Mouse (Mus musculus): ENCODE measurements at regions not wholly inside any gene's neighbourhood (a gene's known extent, or its start where the extent isn't known, plus 50 kb on each side); places are given as distances from the start of the nearest gene placed in this dataset.
"Not testable (repeated sequence)": the region's sequence is repeated elsewhere in the genome, so short reads cannot be mapped to it uniquely, and the experiment has no call there.

DNA sequence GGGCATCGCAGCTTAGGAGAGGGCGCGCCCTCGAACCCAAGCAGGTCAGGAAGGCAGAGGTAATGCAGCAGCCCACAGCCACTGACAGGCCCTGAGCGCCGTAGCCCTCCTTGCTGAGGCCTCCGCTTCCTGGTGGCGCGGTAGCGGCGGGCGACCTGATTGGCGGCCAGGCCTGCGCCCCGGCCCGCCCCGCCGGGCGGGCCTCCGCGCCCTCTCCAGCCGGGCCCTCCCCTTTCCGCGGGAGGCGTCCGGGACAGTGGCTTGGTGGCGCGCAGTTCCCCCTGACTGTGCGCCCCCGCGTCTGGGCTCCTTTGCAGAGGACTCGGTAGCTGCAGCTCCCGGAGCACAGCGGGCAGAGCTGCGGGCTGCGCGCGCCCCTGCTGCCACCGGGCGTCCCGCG, 242.1 kb downstream of the Gm21863 start:
- DNase-seq, result not testable (repeated sequence)

DNA sequence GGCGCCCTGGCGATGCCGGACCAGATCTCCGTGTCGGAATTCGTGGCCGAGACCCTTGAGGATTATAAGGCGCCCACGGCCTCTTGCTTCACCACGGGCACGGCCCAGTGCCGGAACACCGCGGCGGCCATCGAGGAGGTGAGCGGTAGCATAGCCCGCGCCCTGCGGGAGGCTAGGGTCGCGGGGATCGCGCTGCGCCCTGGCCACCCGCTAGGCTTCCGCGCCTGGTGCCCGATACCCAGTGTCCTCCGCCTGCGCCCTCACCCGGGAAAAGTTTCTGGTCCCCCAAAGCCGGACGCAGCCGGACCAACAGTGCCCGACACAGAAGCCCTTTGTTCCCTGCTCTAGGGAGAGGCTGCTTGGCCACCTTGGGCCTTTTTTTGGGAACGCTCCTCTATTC, 242.6 kb downstream of the Gm21863 start:
- not testable (repeated sequence) for DNase-seq

DNA sequence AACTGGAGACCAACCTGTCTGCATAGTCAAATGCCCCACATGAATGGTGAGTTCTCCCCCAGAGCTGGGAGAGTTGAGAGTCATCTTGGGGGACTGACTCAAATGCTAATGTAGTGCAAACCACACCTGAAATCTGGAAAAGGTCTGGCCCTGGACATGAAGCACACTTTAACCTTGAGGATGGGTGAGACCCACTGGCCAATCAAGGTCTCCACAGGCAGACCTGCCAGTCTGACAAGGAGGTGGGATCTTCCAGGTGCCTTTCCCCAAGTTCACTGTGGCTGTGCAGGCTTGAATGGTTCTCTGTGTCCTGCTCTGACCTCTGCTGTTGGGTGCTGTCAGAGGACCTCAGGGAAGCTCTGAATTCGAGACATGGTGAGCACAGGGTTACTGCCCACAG, 269.6 kb downstream of the Gm21863 start:
- DNase-seq, result not testable (repeated sequence)

DNA sequence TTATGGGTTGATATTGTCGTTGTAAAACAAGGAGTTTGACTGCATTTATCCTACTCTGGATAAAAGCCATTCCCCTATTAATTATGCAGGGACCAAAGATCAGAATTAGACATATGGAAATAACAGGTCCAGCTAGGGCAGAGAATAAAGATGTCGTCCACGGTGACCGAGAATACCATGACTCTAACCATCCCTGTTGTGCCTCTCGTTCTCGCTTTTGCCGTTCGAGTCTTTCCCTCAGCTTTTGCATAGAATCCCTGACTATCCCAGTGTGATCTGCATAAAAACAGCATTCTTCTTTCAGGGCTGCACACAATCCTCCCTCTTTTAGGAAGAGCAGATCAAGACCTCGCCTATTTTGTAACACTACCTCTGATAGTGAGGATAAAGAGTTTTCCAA, 272.5 kb downstream of the Gm21863 start:
- not testable (repeated sequence) for DNase-seq

DNA sequence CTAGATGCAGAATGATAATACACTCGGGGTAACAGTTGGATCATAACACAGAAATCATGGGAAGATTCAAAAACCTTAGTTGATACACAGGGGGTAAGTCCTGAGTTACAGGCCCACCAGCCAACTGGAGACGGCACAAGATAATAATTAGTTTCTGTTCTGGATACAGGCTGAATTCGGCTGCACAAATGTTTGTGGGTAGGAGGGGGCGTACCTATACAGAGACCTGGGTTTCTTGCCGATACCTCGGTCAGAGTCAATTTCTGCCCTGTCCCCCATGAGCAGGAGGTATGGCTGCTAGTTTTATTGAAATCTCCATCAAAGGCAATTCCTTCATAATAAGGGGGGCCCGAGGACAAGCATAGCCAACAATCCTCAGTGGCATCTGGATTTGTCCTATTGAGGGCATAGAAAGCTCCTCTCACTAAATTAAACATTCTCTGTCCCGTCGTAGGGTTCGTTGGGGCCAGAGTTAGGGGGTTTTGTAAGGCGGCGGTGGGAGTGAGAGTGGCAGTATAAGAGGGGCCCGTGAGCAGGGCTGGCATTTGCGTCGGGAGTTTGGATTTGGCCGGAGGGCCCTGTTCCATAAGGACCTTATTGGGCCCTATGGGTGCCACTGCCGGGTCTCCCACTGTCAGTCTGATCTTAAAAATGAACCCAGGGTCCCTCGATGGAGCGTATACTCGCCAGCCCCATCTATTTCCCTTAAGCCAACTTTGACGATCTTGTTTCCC, 273.3 kb downstream of the Gm21863 start:
- not testable (repeated sequence) for DNase-seq

DNA sequence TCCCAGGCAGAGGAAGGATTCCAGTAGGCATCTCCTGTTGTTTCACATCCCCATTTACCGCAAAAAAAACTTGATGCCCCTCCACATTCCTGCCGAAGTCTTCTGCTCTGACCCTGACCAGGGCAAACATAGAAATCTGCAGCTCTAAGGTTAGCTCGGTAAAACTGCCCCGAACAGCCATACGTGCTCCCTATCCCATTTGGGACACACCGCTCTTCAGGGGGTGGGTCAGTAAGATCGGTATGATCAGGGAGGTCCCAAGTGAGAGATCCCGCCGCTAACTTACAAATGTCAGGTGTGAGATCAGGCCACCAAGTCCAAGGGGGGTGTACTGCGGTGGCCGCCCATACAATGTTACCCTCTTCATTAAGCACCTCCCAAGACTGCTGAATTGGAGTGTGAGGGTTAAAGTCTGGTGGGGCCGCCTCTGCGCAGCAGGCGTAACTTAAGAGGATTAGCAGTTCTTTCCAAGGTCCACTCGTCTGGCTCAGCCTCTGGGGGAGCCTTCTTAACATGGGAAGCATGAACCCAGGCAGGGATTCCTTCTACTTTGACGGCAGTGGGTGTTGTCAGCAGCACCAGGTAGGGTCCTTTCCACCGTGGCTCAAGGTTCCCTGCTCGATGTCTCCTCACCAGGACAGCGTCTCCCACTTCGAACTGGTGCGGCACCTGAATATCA, 274.2 kb downstream of the Gm21863 start:
- peak in 1 of 2 experiments; percentile 4 for DNase-seq

DNA sequence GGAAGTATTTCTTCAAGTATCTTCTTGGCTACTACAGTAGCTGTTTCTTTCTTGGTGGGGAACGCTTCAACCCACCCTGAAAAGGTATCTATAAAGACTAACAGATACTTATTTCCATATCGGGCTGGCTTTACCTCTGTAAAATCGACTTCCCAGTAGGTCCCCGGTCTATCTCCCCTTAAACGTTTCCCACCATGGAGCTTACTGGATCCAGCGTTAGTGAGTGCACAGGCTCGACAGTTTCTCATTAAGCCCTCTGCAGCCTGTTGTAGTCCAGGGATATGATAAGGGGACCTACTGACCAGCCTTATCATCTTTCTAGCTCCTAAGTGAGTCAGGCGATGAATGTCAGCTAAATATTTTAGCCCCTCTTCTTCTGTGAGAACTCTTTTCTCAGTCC, 275.1 kb downstream of the Gm21863 start:
- DNase-seq, result not testable (repeated sequence)

DNA sequence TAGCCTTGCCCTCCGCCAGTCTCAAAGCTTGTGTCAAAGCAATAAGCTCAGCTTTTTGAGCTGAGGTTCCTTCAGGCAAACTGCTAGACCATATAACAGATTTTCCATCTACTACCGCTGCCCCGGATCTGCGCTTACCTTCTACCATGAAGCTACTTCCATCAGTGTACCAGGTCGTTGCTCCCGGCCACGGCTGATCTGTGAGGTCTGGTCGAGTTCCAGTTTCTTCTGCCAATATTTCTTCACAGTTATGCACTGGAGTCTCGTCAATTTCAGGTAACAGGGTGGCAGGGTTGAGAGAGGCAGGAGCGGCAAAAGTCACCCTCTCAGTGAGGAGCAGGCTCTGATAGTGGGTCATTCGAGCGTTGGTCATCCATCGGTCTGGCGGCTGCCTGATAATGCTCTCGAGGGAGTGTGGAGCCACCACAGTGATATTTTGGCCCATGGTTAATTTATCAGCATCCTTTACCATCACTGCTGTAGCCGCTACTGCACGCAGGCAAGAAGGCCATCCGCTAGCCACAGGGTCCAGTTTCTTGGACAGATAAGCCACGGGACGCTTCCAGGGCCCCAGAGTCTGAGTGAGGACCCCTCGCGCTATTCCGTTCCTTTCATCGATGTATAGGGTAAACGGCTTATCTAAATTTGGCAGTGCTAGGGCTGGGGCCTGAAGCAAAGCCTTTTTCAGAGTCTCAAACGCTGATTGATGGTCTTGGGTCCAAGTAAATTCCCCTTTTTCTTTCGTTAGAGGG, 276.0 kb downstream of the Gm21863 start:
- DNase-seq, result peak; percentile 2 to 5

DNA sequence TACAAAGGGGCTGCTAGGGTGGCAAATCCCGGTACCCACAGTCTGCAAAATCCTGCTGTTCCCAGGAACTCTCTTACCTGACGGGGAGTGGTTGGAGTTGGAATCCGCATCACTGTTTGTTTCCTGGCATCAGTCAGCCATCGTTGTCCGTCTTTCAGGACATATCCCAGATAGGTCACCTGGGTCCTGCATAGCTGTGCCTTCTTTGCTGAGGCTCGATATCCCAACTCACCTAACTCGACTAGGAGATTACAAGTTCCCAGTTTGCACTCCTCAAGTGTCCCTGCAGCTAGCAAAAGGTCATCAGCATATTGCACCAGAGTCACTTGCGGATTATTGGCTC, 276.6 kb downstream of the Gm21863 start:
- DNase-seq, result peak in 1 of 2 experiments; percentile 5

DNA sequence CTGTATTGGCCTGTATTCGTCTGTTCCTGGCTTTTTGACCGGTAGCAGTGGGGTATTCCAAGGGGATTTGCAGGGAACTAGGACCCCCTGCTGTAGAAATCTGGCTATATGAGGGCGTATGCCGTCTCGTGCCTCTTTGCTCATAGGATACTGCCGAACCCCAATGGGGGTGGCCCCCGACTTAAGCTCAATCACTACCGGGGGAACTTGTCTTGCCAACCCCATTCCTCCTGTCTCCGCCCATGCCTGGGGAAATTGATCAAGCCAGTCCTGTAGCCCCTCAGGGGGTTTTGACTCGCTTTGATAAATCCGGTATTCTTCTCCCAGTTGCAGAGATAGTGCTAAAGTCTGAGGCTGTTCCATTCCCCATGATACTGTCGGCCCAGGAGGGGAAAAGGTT, 277.2 kb downstream of the Gm21863 start:
- peak; percentile 3 to 8 for DNase-seq

DNA sequence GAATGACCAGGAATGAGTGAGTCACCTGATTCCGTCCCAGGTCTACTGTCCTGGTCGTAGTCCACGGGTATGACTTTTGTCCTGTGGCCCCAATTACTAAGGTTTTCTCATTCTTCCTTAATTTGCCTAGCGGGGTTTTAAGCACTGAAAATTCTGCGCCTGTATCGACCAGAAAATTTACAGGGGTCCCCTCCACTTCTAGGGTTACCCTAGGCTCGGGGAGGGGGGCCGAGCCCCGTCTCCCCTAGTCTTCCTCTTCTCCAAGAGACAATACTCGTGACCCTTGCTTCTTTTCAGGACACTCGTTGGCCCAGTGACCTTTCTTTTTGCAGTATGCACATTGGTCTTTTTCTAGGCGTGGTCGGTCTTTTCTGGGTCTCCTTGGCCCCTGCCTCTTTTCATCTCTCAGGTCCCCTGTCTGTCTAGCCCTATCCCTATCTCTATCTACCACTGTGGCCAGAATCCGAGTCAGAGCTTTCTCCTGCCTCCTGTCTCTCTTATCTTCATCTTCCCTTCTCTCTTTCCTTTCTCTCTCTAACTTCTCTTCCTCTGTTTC, 277.8 kb downstream of the Gm21863 start:
- DNase-seq, result peak; percentile 2 to 4

DNA sequence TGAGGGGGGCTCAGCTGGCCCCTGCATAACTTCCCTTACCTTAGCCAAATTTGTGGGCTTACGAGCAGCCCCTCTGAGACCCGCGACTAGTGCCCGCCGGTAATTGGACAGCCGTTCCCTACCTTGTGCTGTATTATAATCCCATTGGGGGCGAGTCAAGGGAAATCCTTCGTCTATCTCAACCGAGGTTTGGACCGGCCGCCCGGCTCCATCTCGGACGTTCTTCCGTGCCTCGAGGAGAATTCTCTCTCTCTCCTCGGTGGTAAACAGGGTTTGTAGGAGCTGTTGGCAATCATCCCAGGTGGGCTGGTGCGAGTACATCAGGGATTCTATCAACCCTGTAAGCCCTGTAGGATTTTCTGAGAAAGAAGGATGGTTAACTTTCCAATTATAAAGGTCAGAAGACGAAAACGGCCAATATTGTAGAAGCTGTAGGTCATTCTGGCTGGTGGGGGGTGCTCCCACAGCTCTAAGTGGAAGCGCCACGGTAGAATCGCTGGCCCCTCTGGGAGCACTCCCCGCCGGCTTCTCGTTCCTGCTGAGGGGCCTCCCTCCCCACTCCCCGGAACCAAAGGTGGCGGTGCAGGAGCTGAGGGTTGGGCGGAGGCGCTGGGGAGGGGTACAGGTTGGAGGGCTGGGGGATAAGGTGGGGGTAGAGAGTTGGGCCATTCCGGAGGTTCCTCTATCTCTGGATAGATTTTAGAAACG, 278.6 kb downstream of the Gm21863 start:
- peak; percentile 10 to 12 for DNase-seq

DNA sequence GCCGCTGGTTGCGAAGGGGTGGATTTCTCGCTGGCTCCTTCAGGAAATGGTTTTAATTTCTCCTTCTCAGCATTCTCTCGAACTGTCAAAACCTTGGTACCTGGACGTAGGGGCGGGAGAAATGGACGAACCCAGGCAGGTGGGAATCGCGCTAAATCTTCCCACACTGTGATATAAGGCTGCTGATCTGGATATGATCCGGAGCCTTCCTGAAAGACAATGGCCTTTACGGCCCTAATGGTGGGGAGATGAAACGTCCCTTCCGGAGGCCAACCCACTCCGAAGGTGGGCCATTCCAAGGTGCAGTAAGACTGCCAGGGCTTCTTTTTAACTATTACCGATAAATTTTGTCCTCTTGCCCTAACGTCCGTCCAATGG, 279.1 kb downstream of the Gm21863 start:
- peak in 1 of 2 experiments; percentile 1 for DNase-seq

DNA sequence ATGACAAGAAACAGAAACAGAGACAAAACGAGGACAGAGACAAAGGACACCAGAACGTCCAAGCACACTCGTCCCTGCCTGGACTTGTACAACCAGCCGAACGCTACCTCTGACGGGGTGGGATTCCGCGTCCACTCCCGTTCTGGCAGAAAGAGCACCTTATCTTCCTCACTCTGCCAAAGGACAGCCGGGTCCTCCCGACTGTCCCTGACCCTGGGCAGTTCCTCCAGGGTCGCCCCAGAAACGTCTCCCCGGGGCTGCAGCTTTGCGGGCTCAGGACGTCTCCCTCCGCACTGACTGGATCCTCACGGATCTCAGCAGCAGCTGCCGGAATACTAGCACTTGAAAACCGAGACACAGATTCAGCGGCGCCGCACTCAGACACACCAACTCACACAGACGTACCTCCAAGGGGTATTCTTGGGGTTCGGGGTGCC, 279.6 kb downstream of the Gm21863 start:
- DNase-seq, result peak; percentile 2 to 22

All from spleen, adult 18-20 months (tissue).